Mouse (Mus musculus): ENCODE results near the gene Reg3a. TPM values are rescaled to one million over a fixed set of nuclear protein-coding genes. Genes with fewer than 3 reads are reported as not detected.
"Not testable (repeated sequence)": the region's sequence is repeated elsewhere in the genome, so short reads cannot be mapped to it uniquely, and the experiment has no call there.

Gene Reg3a
- total RNA-seq (2021), result not detected
- long read RNA-seq, experiment 1, result 0 reads
- long read RNA-seq, experiment 2, result 0 reads

- no peak for DNase-seq (ENCODE audit: low spot score in 2 of 2)
Observed at GRCm38 (mm10) chr6:78380409-78380808, at the start of gene Reg3a. Gene Reg3a, plus strand, starts transcription at chr6:78380709.

GRCm38 (mm10) chr6:78331919-78332569, 48.5 kb upstream of the Reg3a start:
- no peak for DNase-seq (ENCODE audit: low spot score in 2 of 2)

- DNase-seq (ENCODE audit: low spot score in 2 of 2), result no peak
Observed at GRCm38 (mm10) chr6:78340296-78340695, 40.2 kb upstream of the Reg3a start.

- no peak for DNase-seq (ENCODE audit: low spot score in 2 of 2)
Observed at GRCm38 (mm10) chr6:78341689-78342088, 38.8 kb upstream of the Reg3a start.

- DNase-seq (ENCODE audit: low spot score in 2 of 2), result no peak
Observed at GRCm38 (mm10) chr6:78361971-78362563, 18.4 kb upstream of the Reg3a start.

GRCm38 (mm10) chr6:78370357-78370756, 10.2 kb upstream of the Reg3a start, which contains the start of gene Reg3b:
Gene Reg3b, plus strand, starts transcription at chr6:78370657.
- no peak for DNase-seq (ENCODE audit: low spot score in 2 of 2)

GRCm38 (mm10) chr6:78378765-78379164, 1.7 kb upstream of the Reg3a start, which contains the start of gene Reg3d:
Gene Reg3d, minus strand, starts transcription at chr6:78378865.
- no peak for DNase-seq (ENCODE audit: low spot score in 2 of 2)

GRCm38 (mm10) chr6:78385609-78386008, 5.1 kb downstream of the Reg3a start:
- DNase-seq (ENCODE audit: low spot score in 2 of 2), result no peak

GRCm38 (mm10) chr6:78395323-78395722, 14.8 kb downstream of the Reg3a start, which contains the start of gene Reg2:
Gene Reg2, plus strand, starts transcription at chr6:78395623.
- not testable (repeated sequence) for DNase-seq (ENCODE audit: low spot score in 2 of 2)

- DNase-seq (ENCODE audit: low spot score in 2 of 2), result not testable (repeated sequence)
Observed at GRCm38 (mm10) chr6:78422411-78422810, 41.9 kb downstream of the Reg3a start, which contains the start of gene Reg1. Gene Reg1, plus strand, starts transcription at chr6:78422711.

- no peak for DNase-seq (ENCODE audit: low spot score in 2 of 2)
Observed at GRCm38 (mm10) chr6:78425497-78425896, 45.0 kb downstream of the Reg3a start.

Other genes starting within 250 kb of the Reg3a start
- not detected for gene Reg3b, start 10.1 kb upstream of the Reg3a start, total RNA-seq (2021)
- gene Reg3d, start 1.8 kb upstream of the Reg3a start, total RNA-seq (2021), result 1 to 10 TPM in 1 of 2 experiments, not detected in 1; 4.6 TPM
- under 1 TPM in 1 of 2 experiments, not detected in 1; 0.92 TPM for gene Reg2, start 14.9 kb downstream of the Reg3a start, total RNA-seq (2021)
- 100 to 1,000 TPM in 1 of 2 experiments, not detected in 1; 530 TPM for gene Reg1, start 42.0 kb downstream of the Reg3a start, total RNA-seq (2021)
- not detected for gene Reg3g, start 88.2 kb downstream of the Reg3a start, total RNA-seq (2021)

Data from adrenal gland, postnatal 4 days (tissue).